Mouse (Mus musculus) liver, adult 2 months (tissue): ENCODE data around the gene Rgr.

ENCODE experiments used
- CTCF ChIP-seq: fragments of 200-500 bp; IDR thresholded peaks from 2 replicates; pipeline ENCODE4 v1.5.1; 2011; ENCODE audit warnings: low read depth, low read length, control low read depth
- POLR2A ChIP-seq: fragments of 200-500 bp; IDR thresholded peaks from 2 replicates; pipeline ENCODE4 v1.6.1; 2011; ENCODE audit warnings: low read length, control low read depth; ENCODE audit not compliant: insufficient read depth; ENCODE audit errors: extremely low read depth

GRCm38 (mm10) chr14:37094436-37094835 is 45.7 kb upstream of the Rgr start:
- TF ChIP-seq CTCF (no peak), POLR2A (no peak)
